Mouse (Mus musculus) CH12.LX (cell line): ENCODE measurements around the gene Psmd14. TPM values are rescaled to one million over a fixed set of nuclear protein-coding genes. Genes with fewer than 3 reads are reported as not detected.

Source experiments
- DNase-seq: peaks from one replicate; pipeline ENCODE4 v3.0.0-alpha.2; 2013; ENCODE audit errors: extremely low read depth
- H3K27ac ChIP-seq: 2 replicates; pipeline ENCODE4 v1.5.1; 2012; ENCODE audit warnings: low read depth, mild to moderate bottlenecking, control low read depth, moderate library complexity; ENCODE audit not compliant: insufficient read depth
- H3K27me3 ChIP-seq: replicated peaks from 2 replicates; pipeline ENCODE3; 2012; ENCODE audit warnings: inconsistent platforms
- H3K36me3 ChIP-seq, 2 experiments: replicated peaks in 1 of 2; 2 replicates each; pipeline versions ENCODE3 to v1.6.1; 2012; ENCODE audit warnings: inconsistent platforms in 1 of 2, low read length in 1 of 2, mild to moderate bottlenecking in 1 of 2, mixed read lengths in 1 of 2, moderate library complexity in 1 of 2; ENCODE audit not compliant: control insufficient read depth in 1 of 2, insufficient read depth in 1 of 2
- H3K4me1 ChIP-seq, 2 experiments: 2 replicates each; pipeline ENCODE4 v1.6.1; 2012; ENCODE audit warnings: inconsistent platforms in 1 of 2, moderate library complexity in 1 of 2; ENCODE audit not compliant: insufficient read depth in 2 of 2, control insufficient read depth in 1 of 2
- H3K4me2 ChIP-seq: 2 replicates; pipeline ENCODE4 v1.6.1; 2012; ENCODE audit warnings: low read depth, mild to moderate bottlenecking, control low read depth; ENCODE audit not compliant: poor library complexity, insufficient read depth, severe bottlenecking
- H3K4me3 ChIP-seq, 3 experiments: fragments of 150-350 bp in 1 of 3; sonication (generic) in 1 of 3; replicated peaks in 1 of 3; 2 replicates each; pipeline versions ENCODE3 to v1.5.1; 2011 to 2012; ENCODE audit warnings: low read depth in 2 of 3, low read length in 2 of 3, mild to moderate bottlenecking in 2 of 3, moderate library complexity in 2 of 3, control low read depth in 1 of 3, improper control_type of control experiment in 1 of 3, inconsistent platforms in 1 of 3, mixed read lengths in 1 of 3; ENCODE audit not compliant: poor library complexity in 1 of 3
- H3K79me2 ChIP-seq: replicated peaks from 2 replicates; pipeline ENCODE4 v1.6.1; 2012; ENCODE audit warnings: mild to moderate bottlenecking, moderate library complexity; ENCODE audit not compliant: control insufficient read depth, poor library complexity, insufficient read depth, severe bottlenecking; ENCODE audit errors: extremely low read depth
- H3K9ac ChIP-seq: 2 replicates; pipeline ENCODE4 v1.6.1; 2012; ENCODE audit warnings: low read depth, mild to moderate bottlenecking, control low read depth, moderate library complexity; ENCODE audit not compliant: insufficient read depth
- H3K9me3 ChIP-seq: replicated peaks from 2 replicates; pipeline ENCODE3; 2012; ENCODE audit warnings: low read length, inconsistent platforms, mixed read lengths
- CHD2 ChIP-seq: IDR thresholded peaks from 2 replicates; pipeline ENCODE4 v1.6.1; 2011; ENCODE audit warnings: low read length, improper control_type of control experiment
- E2F4 ChIP-seq: IDR thresholded peaks from 2 replicates; pipeline ENCODE4 v1.6.1; 2011; ENCODE audit warnings: low read depth, low read length, improper control_type of control experiment; ENCODE audit not compliant: insufficient replicate concordance
- ELF1 ChIP-seq: IDR thresholded peaks from 2 replicates; pipeline ENCODE4 v1.6.1; 2014; ENCODE audit warnings: low read depth, mild to moderate bottlenecking, inconsistent platforms, low read length, improper control_type of control experiment
- EP300 ChIP-seq: IDR thresholded peaks from 2 replicates; pipeline ENCODE4 v1.6.1; 2011; ENCODE audit warnings: low read length, improper control_type of control experiment
- HCFC1 ChIP-seq: IDR thresholded peaks from 2 replicates; pipeline ENCODE4 v1.6.1; 2012; ENCODE audit warnings: low read depth, mild to moderate bottlenecking, inconsistent platforms, low read length, improper control_type of control experiment
- JUND ChIP-seq: conservative IDR thresholded peaks from 2 replicates; pipeline ENCODE4 v1.6.1; 2011; ENCODE audit warnings: low read depth, low read length, improper control_type of control experiment
- KAT2A ChIP-seq: IDR thresholded peaks from 2 replicates; pipeline ENCODE4 v1.6.1; 2012; ENCODE audit warnings: low read length, improper control_type of control experiment, inconsistent platforms; ENCODE audit not compliant: insufficient replicate concordance
- MAFK ChIP-seq: IDR thresholded peaks from 2 replicates; pipeline ENCODE4 v1.6.1; 2011; ENCODE audit warnings: low read length, improper control_type of control experiment; ENCODE audit not compliant: insufficient replicate concordance
- MAX ChIP-seq: IDR thresholded peaks from 2 replicates; pipeline ENCODE4 v1.6.1; 2011; ENCODE audit warnings: low read length, improper control_type of control experiment
- MAZ ChIP-seq: IDR thresholded peaks from 2 replicates; pipeline ENCODE4 v1.6.1; 2012; ENCODE audit warnings: low read depth, mild to moderate bottlenecking, inconsistent platforms, low read length, improper control_type of control experiment, moderate library complexity
- MYC ChIP-seq: IDR thresholded peaks from 2 replicates; pipeline ENCODE4 v1.6.1; 2011; ENCODE audit warnings: low read depth, mild to moderate bottlenecking, improper control_type of control experiment, low read length
- NELFE ChIP-seq: IDR thresholded peaks from 2 replicates; pipeline ENCODE4 v1.6.1; 2011; ENCODE audit warnings: low read depth, low read length, improper control_type of control experiment
- NRF1 ChIP-seq: IDR thresholded peaks from 2 replicates; pipeline ENCODE4 v1.6.1; 2014; ENCODE audit warnings: low read depth, mild to moderate bottlenecking, inconsistent platforms, low read length, improper control_type of control experiment, moderate library complexity
- PAX5 ChIP-seq: IDR thresholded peaks from 2 replicates; pipeline ENCODE4 v1.6.1; 2012; ENCODE audit warnings: low read length, inconsistent platforms, mixed read lengths
- POLR2AphosphoS2 ChIP-seq: IDR thresholded peaks from 2 replicates; pipeline ENCODE4 v1.6.1; 2011; ENCODE audit warnings: low read depth, low read length, improper control_type of control experiment
- TBP ChIP-seq: conservative IDR thresholded peaks from 2 replicates; pipeline ENCODE4 v1.6.1; 2011; ENCODE audit warnings: low read depth, low read length, improper control_type of control experiment
- USF1 ChIP-seq: IDR thresholded peaks from 2 replicates; pipeline ENCODE4 v1.6.1; 2014; ENCODE audit warnings: low read depth, mild to moderate bottlenecking, inconsistent platforms, low read length, improper control_type of control experiment
- ZC3H11A ChIP-seq: IDR thresholded peaks from 2 replicates; pipeline ENCODE4 v1.6.1; 2012; ENCODE audit warnings: low read depth, mild to moderate bottlenecking, inconsistent platforms, low read length, improper control_type of control experiment
- ZMIZ1 ChIP-seq: IDR thresholded peaks from 2 replicates; pipeline ENCODE4 v1.6.1; 2012; ENCODE audit warnings: low read depth, mild to moderate bottlenecking, inconsistent platforms, low read length, improper control_type of control experiment
- dilution Hi-C: fragments of 300-500 bp; cut with MboI; formaldehyde crosslinking; loops from 2 replicates; pipeline ENCODE4 v1.14.3; 2020; ENCODE audit warnings: low sequenced_read_pairs; ENCODE audit not compliant: extremely low pct_unique_long_range_greater_than_20kb, extremely low pct_ligation_motif_present
- in situ Hi-C: fragments of 300-500 bp; cut with MboI; formaldehyde crosslinking; loops from 3 replicates; pipeline ENCODE4 v1.14.3; 2019; ENCODE audit warnings: low sequenced_read_pairs, low pct_ligation_motif_present, low pct_unique_long_range_greater_than_20kb, mixed read lengths
- polyA plus RNA-seq: library from polyadenylated mRNA; unstranded; fragments of >175 nt; gene quantifications from 2 replicates; pipeline ENCODE4 v1.2.1, GENCODE M21; 2012; ENCODE audit warnings: low read depth; ENCODE audit not compliant: insufficient read length
- total RNA-seq, 2 experiments: library from RNA; depleted of rRNA; stranded (reverse); fragments of 300-350 nt in 1 of 2; fragments of >200 nt in 1 of 2; gene quantifications; 2 replicates each; pipeline ENCODE4 v1.2.3; 2012 to 2014

The Psmd14 gene
- total and polyA plus RNA-seq, 3 experiments = 159 to 418 (median 267) TPM

DNA sequence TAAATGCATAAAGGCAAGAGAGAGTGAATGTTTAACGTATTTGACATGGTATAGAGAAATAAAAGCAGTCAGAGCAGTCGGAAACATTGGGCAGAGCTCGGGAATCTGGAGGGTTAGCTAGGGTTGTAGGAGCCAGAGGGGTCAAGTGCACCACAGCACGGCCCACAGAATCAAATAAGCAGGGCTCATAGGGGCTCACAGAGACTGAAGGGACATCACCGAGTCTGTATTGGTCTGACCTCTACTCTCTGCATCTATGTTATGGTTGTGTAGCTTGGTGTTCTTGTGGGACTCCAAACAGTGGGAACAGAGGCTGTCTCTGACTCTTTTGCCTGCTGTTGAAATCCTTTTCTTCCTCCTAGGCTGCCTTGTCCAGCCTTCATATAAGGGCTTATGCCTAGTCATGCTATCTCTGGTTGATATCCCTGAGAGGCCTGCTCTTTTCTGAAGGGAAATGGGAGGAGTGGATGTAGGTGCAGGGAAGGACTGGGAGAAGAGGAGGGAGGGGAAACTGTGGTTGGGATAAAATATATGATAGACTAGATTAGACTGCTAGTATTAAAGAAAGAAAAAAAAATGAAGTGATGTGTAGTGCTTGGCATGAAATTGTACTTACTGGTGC, 47.9 kb downstream of the Psmd14 start:
- no peaks in the 10 kb centered on the region for H3K9me3 ChIP-seq
- peaks cover 0 to 12% of the 10 kb centered on the region in 2 experiments; a peak in 2 of 4 replicates for H3K4me1 ChIP-seq
- no peak overlapping the region for H3K27ac ChIP-seq
- dilution Hi-C loops = no loop called here
- H3K9ac ChIP-seq = no peak overlapping the region
- no peak for DNase-seq
- no peak overlapping the region for H3K4me2 ChIP-seq
- peaks cover 12% of the 10 kb centered on the region; the same call in 1 of the 2 replicates for H3K79me2 ChIP-seq
- no peak overlapping the region for H3K4me3 ChIP-seq
- in situ Hi-C loops = no loop called here
- no peaks in the 10 kb centered on the region for H3K27me3 ChIP-seq
- TF ChIP-seq CHD2 (no peak), KAT2A (no peak), NRF1 (no peak), ZMIZ1 (no peak), MYC (no peak), E2F4 (no peak), NELFE (no peak), ZC3H11A (no peak), MAZ (no peak), POLR2AphosphoS2 (no peak)
- TF ChIP-seq, all 38 proteins: peak for 0
- peaks cover 5 to 43% of the 10 kb centered on the region in 2 experiments for H3K36me3 ChIP-seq

DNA sequence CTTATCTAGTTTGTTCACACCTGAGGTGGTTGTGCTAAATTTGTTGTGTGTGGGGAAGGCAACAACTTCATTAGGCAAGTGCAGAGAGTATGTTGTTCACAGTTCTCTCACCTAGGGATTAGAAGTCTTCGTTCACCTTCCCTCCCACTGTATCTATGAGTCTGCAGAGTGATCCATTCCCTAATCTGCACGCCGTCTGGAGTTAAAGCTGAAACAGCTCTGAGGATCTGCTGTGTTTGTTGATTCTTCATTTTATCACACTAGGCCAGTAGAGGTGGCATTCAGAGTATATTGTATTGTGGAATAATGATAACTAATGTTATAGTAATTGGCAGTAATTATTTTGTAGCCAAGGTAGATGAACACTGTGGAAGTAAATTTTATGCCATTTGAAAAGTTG, 48.5 kb downstream of the Psmd14 start:
- no peak for TF ChIP-seq HCFC1
- TF ChIP-seq ZC3H11A = no peak
- no peak for TF ChIP-seq NELFE
- no peak for TF ChIP-seq MAZ
- TF ChIP-seq MYC = no peak
- no peak for TF ChIP-seq MAX
- no peak for TF ChIP-seq USF1
- no peak for TF ChIP-seq EP300
- no peak for TF ChIP-seq MAFK
- TF ChIP-seq TBP = no peak
- no peak for TF ChIP-seq ELF1
- no peak for TF ChIP-seq JUND
- no peak for TF ChIP-seq PAX5
- no peak for TF ChIP-seq NRF1
- TF ChIP-seq E2F4 = no peak
- Histone ChIP-seq H3K36me3 (peaks cover 10 to 49% of the 10 kb centered on the region in 2 experiments), H3K9ac (no peak overlapping the region), H3K9me3 (no peaks in the 10 kb centered on the region), H3K27me3 (no peaks in the 10 kb centered on the region), H3K4me3 (no peak overlapping the region), H3K79me2 (peaks cover 10% of the 10 kb centered on the region; the same call in 1 of the 2 replicates), H3K27ac (no peak overlapping the region), H3K4me1 (peaks cover 0 to 7% of the 10 kb centered on the region in 2 experiments; a peak in 2 of 4 replicates), H3K4me2 (no peak overlapping the region)
- DNase-seq = no peak
- in situ Hi-C loops = no loop called here
- dilution Hi-C loops = no loop called here
